In the genomic region with DNA sequence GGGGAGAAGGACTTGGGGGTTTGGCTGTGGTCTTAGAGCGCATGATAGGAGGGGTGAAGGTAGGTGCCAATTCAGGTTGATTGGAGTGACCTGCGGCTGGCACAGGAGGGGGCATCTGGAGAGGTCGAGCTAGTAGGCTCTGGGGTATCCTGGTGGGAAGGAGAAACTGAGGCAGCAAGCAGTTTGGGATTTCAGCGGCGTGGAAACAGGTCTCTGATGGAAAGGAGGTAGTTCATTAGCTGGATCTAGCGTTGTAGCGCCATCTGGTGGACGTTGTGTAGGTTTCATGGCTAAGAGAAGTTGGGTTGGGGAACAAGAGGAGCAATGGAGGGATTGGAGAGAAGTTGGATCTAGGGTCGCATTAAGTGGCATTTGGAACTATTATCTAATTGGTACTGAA, we compare ENCODE assay signal across 10 mouse cellular contexts. TPM values are rescaled to one million over a fixed set of nuclear protein-coding genes. Genes with fewer than 3 reads are reported as not detected.
DNase-seq lines count a peak whose midpoint lies in the region; ATAC-seq and TF ChIP-seq lines count a peak whose summit lies in the region.
"Had no signal": no experiment of that assay in that cellular context is flagged by ENCODE, and none has a peak within 500 bp of the region (broad histone marks: within the 10 kb centered on the region; RNA-seq: fewer than 3 reads in every experiment).

No protein-coding gene starts in this region.

- 0 out of 2 replicates have a peak, but pooled peaks cover 2% of the 10 kb centered on the region for H3K36me3 ChIP-seq in kidney, postnatal 0 days (ENCODE audit: insufficient read depth, low read length)
- H3K36me3 ChIP-seq in kidney, embryonic 16.5 days (ENCODE audit: insufficient read depth, low read length): no peaks in the 10 kb centered on the region
- H3K36me3 ChIP-seq in liver, embryonic 14.5 days (replicated peaks; ENCODE audit: control insufficient read depth, insufficient read depth, low read depth): no peaks in the 10 kb centered on the region

- no peak overlapping the region for H3K4me3 ChIP-seq in kidney, postnatal 0 days (replicated peaks; ENCODE audit: low read depth, low read length)
- H3K4me3 ChIP-seq in kidney, embryonic 16.5 days (ENCODE audit: low read length): no peak overlapping the region
- H3K4me3 ChIP-seq in liver, embryonic 14.5 days (ENCODE audit: insufficient read depth in 1 of 2, low read depth in 2 of 2, low read length in 2 of 2): no peak overlapping the region

- 79% methylated on average over 9 of the region's 9 CpGs for whole genome bisulfite sequencing in kidney, postnatal 0 days
- WGBS in kidney, embryonic 16.5 days: 80% methylated on average over 9 of the region's 9 CpGs
- 49% methylated on average over 9 of the region's 9 CpGs for WGBS in liver, embryonic 14.5 days (ENCODE audit: insufficient replicate concordance)

- peak; percentile 71 for TF ChIP-seq CTCF in kidney, postnatal 0 days (IDR thresholded peaks at IDR 0.05; ENCODE audit: low read depth)
- TF ChIP-seq CTCF in liver, embryonic 14.5 days (IDR thresholded peaks at IDR 0.05; ENCODE audit: low read depth): peak; percentile 90

- no peak for ATAC-seq in kidney, postnatal 0 days (replicated peaks; ENCODE audit: low FRiP score, low read depth)
- ATAC-seq in kidney, embryonic 16.5 days (ENCODE audit: low FRiP score, low TSS enrichment): no peak
- no peak for ATAC-seq in liver, embryonic 14.5 days (ENCODE audit: insufficient read depth)

- H3K4me2 ChIP-seq in kidney, postnatal 0 days (ENCODE audit: low read length): no peak overlapping the region
- no peak overlapping the region for H3K4me2 ChIP-seq in kidney, embryonic 16.5 days (replicated peaks; ENCODE audit: low read depth, low read length)
- H3K4me2 ChIP-seq in liver, embryonic 14.5 days (ENCODE audit: low read depth): no peak overlapping the region

- H3K27ac ChIP-seq in kidney, postnatal 0 days: no peak overlapping the region
- H3K27ac ChIP-seq in kidney, embryonic 16.5 days (ENCODE audit: low read length): no peak overlapping the region
- no peak overlapping the region for H3K27ac ChIP-seq in liver, embryonic 14.5 days

- no peaks in the 10 kb centered on the region for H3K4me1 ChIP-seq in kidney, postnatal 0 days (replicated peaks; ENCODE audit: insufficient read depth, low read length)
- no peaks in the 10 kb centered on the region for H3K4me1 ChIP-seq in kidney, embryonic 16.5 days (ENCODE audit: insufficient read depth, low read length)
- H3K4me1 ChIP-seq in liver, embryonic 14.5 days (replicated peaks; ENCODE audit: control insufficient read depth in 2 of 2, insufficient read depth in 2 of 2, low read length in 1 of 2): no peaks in the 10 kb centered on the region

- H3K27me3 ChIP-seq in kidney, postnatal 0 days (ENCODE audit: insufficient read depth, low read length): no peaks in the 10 kb centered on the region
- no peaks in the 10 kb centered on the region for H3K27me3 ChIP-seq in kidney, embryonic 16.5 days (ENCODE audit: insufficient read depth, low read length)
- H3K27me3 ChIP-seq in liver, embryonic 14.5 days (ENCODE audit: control insufficient read depth, insufficient read depth, low read length): no peaks in the 10 kb centered on the region

- no peaks in the 10 kb centered on the region for H3K9me3 ChIP-seq in kidney, postnatal 0 days (replicated peaks; ENCODE audit: low read length)
- H3K9me3 ChIP-seq in kidney, embryonic 16.5 days (ENCODE audit: low read length): peaks cover 5% of the 10 kb centered on the region; the same call in 1 of the 2 replicates
- H3K9me3 ChIP-seq in liver, embryonic 14.5 days (ENCODE audit: control insufficient read depth, low read length): no peaks in the 10 kb centered on the region

- H3K9ac ChIP-seq in kidney, postnatal 0 days (ENCODE audit: low read depth, low read length): no peak overlapping the region
- no peak overlapping the region for H3K9ac ChIP-seq in kidney, embryonic 16.5 days (replicated peaks; ENCODE audit: low read length)
- H3K9ac ChIP-seq in liver, embryonic 14.5 days (replicated peaks): no peak overlapping the region

- TF ChIP-seq EP300 in liver, embryonic 14.5 days (IDR thresholded peaks at IDR 0.05; ENCODE audit: low read depth): no peak

- peak; percentile 74 for DNase-seq in adrenal gland, postnatal 14 days
- DNase-seq in adrenal gland, postnatal 4 days (ENCODE audit: low spot score in 2 of 2): no peak
- DNase-seq in kidney, postnatal 0 days (ENCODE audit: low spot score): peak; percentile 66
- DNase-seq in A20 (ENCODE audit: low read depth, low spot score): peak; percentile 47
- peak; percentile 81 to 88 for DNase-seq in cerebellum, postnatal 14 days
- no peak for DNase-seq in liver, embryonic 14.5 days (ENCODE audit: low read depth in 3 of 3, low spot score in 3 of 3)
- DNase-seq in testis, postnatal 10 days (ENCODE audit: low spot score): peak; percentile 82

RNA-seq across cellular contexts. Expression of gene Ctrc, which starts 7.3 kb away (rescaled TPM):
- not detected in 2 replicates for total RNA-seq in adrenal gland, postnatal 14 days (2021)
- 10 to 100 TPM in 1 of 2 experiments, not detected in 1; 54.8 TPM for total RNA-seq in adrenal gland, postnatal 4 days (2021)
- not detected in 2 replicates for polyA plus RNA-seq in kidney, postnatal 0 days (2015; fragmentation: Nextera tagmentation; extraction: Ambion mirVana)
- polyA plus RNA-seq in kidney, embryonic 16.5 days (2015; fragmentation: Nextera tagmentation; extraction: Ambion mirVana): not detected in 2 replicates
- polyA plus RNA-seq in liver, embryonic 14.5 days (2012; rRNA removed): not detected in 2 replicates
- not detected in 2 replicates for polyA plus RNA-seq in liver, embryonic 14.5 days (2014; fragmentation: Nextera tagmentation; extraction: Ambion mirVana)
- polyA plus RNA-seq: frontal cortex, adult 2 months; limb, embryonic 14.5 days had no signal

RNA-seq across cellular contexts. Expression of gene Efhd2, which starts 21.3 kb away (rescaled TPM):
- 21.4 and 28.2 TPM in 2 replicates for total RNA-seq in adrenal gland, postnatal 14 days (2021)
- 10 to 100 TPM; 36.3 to 37.1 TPM for total RNA-seq in adrenal gland, postnatal 4 days (2021)
- polyA plus RNA-seq in kidney, postnatal 0 days (2015; fragmentation: Nextera tagmentation; extraction: Ambion mirVana): 48.3 and 51.3 TPM in 2 replicates
- 58.5 and 62.4 TPM in 2 replicates for polyA plus RNA-seq in kidney, embryonic 16.5 days (2015; fragmentation: Nextera tagmentation; extraction: Ambion mirVana)
- 25.9 and 26.5 TPM in 2 replicates for polyA plus RNA-seq in liver, embryonic 14.5 days (2012; rRNA removed)
- 23.4 and 26.2 TPM in 2 replicates for polyA plus RNA-seq in liver, embryonic 14.5 days (2014; fragmentation: Nextera tagmentation; extraction: Ambion mirVana)

RNA-seq across cellular contexts. Expression of gene Cela2a, which starts 27.5 kb away (rescaled TPM):
- total RNA-seq in adrenal gland, postnatal 14 days (2021): 0.56 TPM in 1 of 2 replicates, not detected in the other
- total RNA-seq in adrenal gland, postnatal 4 days (2021): 1,000 to 10,000 TPM in 1 of 2 experiments, under 1 TPM in 1; 0.56 to 1,571 TPM
- polyA plus RNA-seq in kidney, postnatal 0 days (2015; fragmentation: Nextera tagmentation; extraction: Ambion mirVana): 0.18 TPM in 1 of 2 replicates, not detected in the other
- 0.17 TPM in 1 of 2 replicates, not detected in the other for polyA plus RNA-seq in kidney, embryonic 16.5 days (2015; fragmentation: Nextera tagmentation; extraction: Ambion mirVana)
- not detected in 2 replicates for polyA plus RNA-seq in liver, embryonic 14.5 days (2012; rRNA removed)
- polyA plus RNA-seq in liver, embryonic 14.5 days (2014; fragmentation: Nextera tagmentation; extraction: Ambion mirVana): not detected in 2 replicates

Comparison
In these comparisons a context has a peak if more than half of its experiments do, and no peak if none do; other contexts are left out.
1. DNase-seq: peak in adrenal gland, postnatal 14 days (single experiment), kidney, postnatal 0 days (single experiment), A20 (single experiment), cerebellum, postnatal 14 days (2 of 2) and testis, postnatal 10 days (single experiment); none in adrenal gland, postnatal 4 days (0 of 2) and liver, embryonic 14.5 days (0 of 3).